Mouse (Mus musculus) heart, adult 2 months (tissue): ENCODE results near the gene Gm6583.

ENCODE experiments used
- CTCF ChIP-seq: fragments of 200-600 bp; IDR thresholded peaks from 2 replicates; pipeline ENCODE4 v1.8.1; 2022; ENCODE audit warnings: antibody characterized with exemption, mild to moderate bottlenecking, moderate library complexity
- EP300 ChIP-seq: fragments of 200-500 bp; IDR thresholded peaks from 2 replicates; pipeline ENCODE4 v1.6.1; 2011; ENCODE audit warnings: low read depth, low read length, control low read depth; ENCODE audit not compliant: insufficient read depth

GRCm38 (mm10) chr5:112371933-112372332 lies 16.1 kb upstream of the Gm6583 start:
- TF ChIP-seq EP300 = no peak
- no peak for TF ChIP-seq CTCF
